Mouse (Mus musculus): Measurements from ENCODE around the gene Isca2.

GRCm38 (mm10) chr12:84759063-84759462 lies 14.0 kb upstream of the Isca2 start:
- TF ChIP-seq MAX (IDR thresholded peaks at IDR 0.05; ENCODE audit: low read depth) (no peak), POLR2A (IDR thresholded peaks at IDR 0.05; ENCODE audit: insufficient read length, low read depth) (no peak), SRF (IDR thresholded peaks at IDR 0.05; ENCODE audit: control insufficient read depth, insufficient read length, low read depth) (no peak), POLR2AphosphoS2 (IDR thresholded peaks at IDR 0.05; ENCODE audit: insufficient read length, low read depth) (no peak), MYOD1 (IDR thresholded peaks at IDR 0.05; ENCODE audit: control insufficient read depth in 1 of 3, insufficient read length in 2 of 3, low read depth in 2 of 3) (no peak), USF1 (IDR thresholded peaks at IDR 0.05; ENCODE audit: low read depth) (no peak), TCF12 (IDR thresholded peaks at IDR 0.05; ENCODE audit: insufficient read depth, poor library complexity, severe bottlenecking) (no peak), TCF3 (IDR thresholded peaks at IDR 0.05; ENCODE audit: insufficient read length, low read depth) (no peak), E2F4 (IDR thresholded peaks at IDR 0.05; ENCODE audit: insufficient read depth) (no peak), CEBPB (IDR thresholded peaks at IDR 0.05; ENCODE audit: insufficient read depth, poor library complexity, severe bottlenecking) (no peak), MYOG (IDR thresholded peaks at IDR 0.05; ENCODE audit: control insufficient read depth in 1 of 3, insufficient read depth in 1 of 3, insufficient read length in 2 of 3, low read depth in 2 of 3) (no peak), REST (IDR thresholded peaks at IDR 0.05; ENCODE audit: insufficient read depth, insufficient read length) (no peak)
